14 mouse cellular contexts compared by ENCODE assay signal in genomic region chr12:79888086-79888485, GRCm38 (mm10).
DNase-seq lines count a peak whose midpoint lies in the region; ATAC-seq and TF ChIP-seq lines count a peak whose summit lies in the region.
"Had no signal": no experiment of that assay in that cellular context is flagged by ENCODE, and none has a peak within 500 bp of the region (broad histone marks: within the 10 kb centered on the region; RNA-seq: fewer than 3 reads in every experiment).

No protein-coding gene starts in this region.

- TF ChIP-seq CTCF in gastrocnemius, adult 2 months (IDR thresholded peaks at IDR 0.05), result no peak
- no peak for TF ChIP-seq CTCF in intestine, postnatal 0 days (IDR thresholded peaks at IDR 0.05; ENCODE audit: low read depth)
- TF ChIP-seq CTCF in stomach, postnatal 0 days (IDR thresholded peaks at IDR 0.05; ENCODE audit: low read depth), result no peak

- intact Hi-C loops in gastrocnemius, adult 2 months (cut with DNase I), result loop anchor here (5.0 to 10.0 kb wide), 3 partner anchors 224 to 353 kb away; partner anchors contain the start of gene Zfp36l1

- no peaks in the 10 kb centered on the region for H3K9me3 ChIP-seq in intestine, embryonic 15.5 days
- H3K9me3 ChIP-seq in intestine, postnatal 0 days (ENCODE audit: control insufficient read depth), result no peaks in the 10 kb centered on the region
- no peaks in the 10 kb centered on the region for H3K9me3 ChIP-seq in stomach, postnatal 0 days (ENCODE audit: control insufficient read depth, low read length)
- H3K9me3 ChIP-seq: G1E; hindbrain, embryonic 15.5 days; midbrain, embryonic 15.5 days had no signal

- H3K4me3 ChIP-seq in gastrocnemius, adult 2 months, result no peak overlapping the region
- no peak overlapping the region for H3K4me3 ChIP-seq in intestine, embryonic 15.5 days (replicated peaks)
- H3K4me3 ChIP-seq in intestine, postnatal 0 days (ENCODE audit: low read depth, low read length), result no peak overlapping the region
- H3K4me3 ChIP-seq in stomach, postnatal 0 days (ENCODE audit: low read depth, low read length), result no peak overlapping the region
- H3K4me3 ChIP-seq: hindbrain, embryonic 15.5 days; midbrain, embryonic 15.5 days had no signal

- no peaks in the 10 kb centered on the region for H3K36me3 ChIP-seq in intestine, embryonic 15.5 days
- no peaks in the 10 kb centered on the region for H3K36me3 ChIP-seq in intestine, postnatal 0 days (ENCODE audit: control insufficient read depth, insufficient read depth)
- H3K36me3 ChIP-seq in stomach, postnatal 0 days (ENCODE audit: control insufficient read depth, insufficient read depth, low read length), result no peaks in the 10 kb centered on the region
- H3K36me3 ChIP-seq: G1E; hindbrain, embryonic 15.5 days; midbrain, embryonic 15.5 days had no signal

- DNase-seq in gastrocnemius, adult 2 months, result peak; percentile 48
- no peak for DNase-seq in gastrocnemius, postnatal 4 days (ENCODE audit: low spot score in 2 of 2)
- DNase-seq in urinary bladder, adult 2 months (ENCODE audit: low spot score), result peak; percentile 18
- no peak for DNase-seq in urinary bladder, postnatal 14 days (ENCODE audit: low spot score)
- DNase-seq in stomach, postnatal 0 days (ENCODE audit: low spot score), result no peak
- DNase-seq in cerebellum, postnatal 25 days, result no peak
- DNase-seq: cerebellum, adult 8-10 months; right cerebral cortex, adult 18-20 months; thymus, postnatal 4 days had no signal

- peaks cover 16% of the 10 kb centered on the region for H3K4me1 ChIP-seq in intestine, embryonic 15.5 days (replicated peaks)
- H3K4me1 ChIP-seq in intestine, postnatal 0 days (replicated peaks; ENCODE audit: control insufficient read depth, insufficient read depth, low read length), result peaks cover 7% of the 10 kb centered on the region; the same call in 1 of the 2 replicates
- peaks cover 10% of the 10 kb centered on the region for H3K4me1 ChIP-seq in stomach, postnatal 0 days (replicated peaks; ENCODE audit: control insufficient read depth, insufficient read depth)
- H3K4me1 ChIP-seq: midbrain, embryonic 15.5 days had no signal

- no peak overlapping the region for H3K4me2 ChIP-seq in intestine, embryonic 15.5 days (replicated peaks)
- H3K4me2 ChIP-seq in intestine, postnatal 0 days (replicated peaks; ENCODE audit: low read depth), result no peak overlapping the region
- H3K4me2 ChIP-seq in stomach, postnatal 0 days (replicated peaks; ENCODE audit: low read depth), result no peak overlapping the region
- H3K4me2 ChIP-seq: hindbrain, embryonic 15.5 days; midbrain, embryonic 15.5 days had no signal

- no peak overlapping the region for H3K9ac ChIP-seq in intestine, embryonic 15.5 days
- no peak overlapping the region for H3K9ac ChIP-seq in intestine, postnatal 0 days (ENCODE audit: low read depth, low read length)
- no peak overlapping the region for H3K9ac ChIP-seq in stomach, postnatal 0 days (ENCODE audit: low read length)
- H3K9ac ChIP-seq: hindbrain, embryonic 15.5 days; midbrain, embryonic 15.5 days had no signal

- H3K27ac ChIP-seq in gastrocnemius, adult 2 months, result peak overlapping the region; percentile 87
- 0 out of 2 replicates have a peak overlapping the region, but pooled peaks have one; percentile 32 for H3K27ac ChIP-seq in intestine, embryonic 15.5 days
- H3K27ac ChIP-seq in intestine, postnatal 0 days (ENCODE audit: low read depth, low read length), result no peak overlapping the region
- H3K27ac ChIP-seq in stomach, postnatal 0 days (replicated peaks), result peak overlapping the region; percentile 58
- H3K27ac ChIP-seq: hindbrain, embryonic 15.5 days; midbrain, embryonic 15.5 days had no signal

- no peak for TF ChIP-seq EP300 in stomach, postnatal 0 days (optimal IDR thresholded peaks at IDR 0.05)

- H3K27me3 ChIP-seq in intestine, embryonic 15.5 days (replicated peaks), result no peaks in the 10 kb centered on the region
- H3K27me3 ChIP-seq in intestine, postnatal 0 days (replicated peaks; ENCODE audit: control insufficient read depth, insufficient read depth, low read length), result no peaks in the 10 kb centered on the region
- H3K27me3 ChIP-seq in stomach, postnatal 0 days (ENCODE audit: control insufficient read depth, insufficient read depth, low read length), result no peaks in the 10 kb centered on the region
- H3K27me3 ChIP-seq: hindbrain, embryonic 15.5 days; midbrain, embryonic 15.5 days had no signal

- ATAC-seq in intestine, embryonic 15.5 days, result no peak
- ATAC-seq in intestine, postnatal 0 days, result no peak
- no peak for ATAC-seq in stomach, postnatal 0 days (ENCODE audit: low FRiP score, low TSS enrichment)
- ATAC-seq: midbrain, embryonic 15.5 days had no signal

- 82% methylated on average over 4 of the region's 4 CpGs for WGBS in intestine, embryonic 15.5 days
- 85% methylated on average over 4 of the region's 4 CpGs for WGBS in intestine, postnatal 0 days
- 75% methylated on average over 4 of the region's 4 CpGs for WGBS in stomach, postnatal 0 days

Comparison
In these comparisons a context has a peak if more than half of its experiments do, and no peak if none do; other contexts are left out.
1. DNase-seq: peak in gastrocnemius, adult 2 months (single experiment) and urinary bladder, adult 2 months (single experiment); none in gastrocnemius, postnatal 4 days (0 of 2), urinary bladder, postnatal 14 days (single experiment), stomach, postnatal 0 days (single experiment) and cerebellum, postnatal 25 days (0 of 2).